Mouse (Mus musculus) C2C12 (cell line): ENCODE measurements at regions not wholly inside any gene's neighbourhood (a gene's known extent, or its start where the extent isn't known, plus 50 kb on each side); places are given as distances from the start of the nearest gene placed in this dataset.

Experiments
- CEBPB ChIP-seq: IDR thresholded peaks from one replicate; pipeline ENCODE4 v1.6.1; 2011; ENCODE audit warnings: low read depth, mild to moderate bottlenecking, control low read depth, moderate library complexity
- CTCF ChIP-seq: IDR thresholded peaks from one replicate; pipeline ENCODE4 v1.5.1; 2011; ENCODE audit not compliant: control insufficient read depth, insufficient read depth, insufficient read length
- MAX ChIP-seq: IDR thresholded peaks from one replicate; pipeline ENCODE4 v1.6.1; 2011; ENCODE audit warnings: mild to moderate bottlenecking, control low read depth
- USF1 ChIP-seq: IDR thresholded peaks from one replicate; pipeline ENCODE4 v1.6.1; 2011; ENCODE audit warnings: low read depth, mild to moderate bottlenecking, control low read depth, moderate library complexity

GRCm38 (mm10) chr10:17482751-17483150, 240.3 kb upstream of the Cited2 start:
- no peak for TF ChIP-seq CEBPB
- TF ChIP-seq CTCF: no peak
- TF ChIP-seq MAX: no peak
- no peak for TF ChIP-seq USF1
